Mouse (Mus musculus) thymus, adult 2 months (tissue): Measurements from ENCODE around the gene Palm2.

ENCODE experiments used
- CTCF ChIP-seq: fragments of 200-500 bp; IDR thresholded peaks from 2 replicates; pipeline ENCODE4 v1.5.1; 2012; ENCODE audit warnings: mild to moderate bottlenecking, control low read depth, low read length, moderate library complexity, borderline replicate concordance; ENCODE audit not compliant: control insufficient read depth, poor library complexity, insufficient read depth; ENCODE audit errors: extremely low read depth
- POLR2A ChIP-seq: fragments of 200-500 bp; IDR thresholded peaks from 2 replicates; pipeline ENCODE4 v1.6.1; 2012; ENCODE audit warnings: mild to moderate bottlenecking, low read length, control low read depth, moderate library complexity; ENCODE audit not compliant: control insufficient read depth, poor library complexity, insufficient read depth; ENCODE audit errors: extremely low read depth

DNA sequence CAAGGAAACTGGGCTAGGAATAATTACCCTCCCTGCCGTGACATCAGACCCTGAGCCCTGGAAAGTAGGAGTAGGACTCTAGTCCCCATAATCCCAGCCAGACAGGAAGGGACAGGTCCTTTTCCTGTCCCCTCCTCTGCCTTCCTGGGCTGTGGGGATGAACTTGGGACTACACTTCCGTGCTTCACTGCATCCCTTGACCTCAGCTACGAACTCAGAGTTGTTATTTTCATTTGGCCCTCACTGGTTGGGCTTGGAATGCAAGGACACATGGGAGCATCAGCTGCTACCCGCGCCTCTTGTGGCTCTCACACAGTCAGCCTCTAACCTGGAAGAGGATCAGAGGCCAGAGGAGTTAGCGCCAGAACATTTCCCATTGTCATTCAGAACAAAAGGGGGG is 256.0 kb downstream of the Palm2 start:
- no peak for TF ChIP-seq CTCF
- no peak for TF ChIP-seq POLR2A
